Mouse (Mus musculus) liver, embryonic 16.5 days (tissue): Measurements from ENCODE around the gene Ttc1. TPM values are rescaled to one million over a fixed set of nuclear protein-coding genes. Genes with fewer than 3 reads are reported as not detected.

Source experiments
- ATAC-seq: fragments of 200-750 bp; cut with Nextera tagmentation; 2 replicates; pipeline ENCODE4 v1.8.0; 2017; ENCODE audit warnings: low read depth, mild to moderate bottlenecking, moderate number of reproducible peaks, moderate library complexity
- H3K27ac ChIP-seq: fragments of 300-500 bp; sonication (generic); 2 replicates; pipeline ENCODE4 v1.5.1; 2014; ENCODE audit warnings: mild to moderate bottlenecking, low read length
- H3K27me3 ChIP-seq: fragments of 300-500 bp; sonication (generic); 2 replicates; pipeline ENCODE4 v1.6.1; 2014; ENCODE audit warnings: low read depth, low read length, mixed read lengths; ENCODE audit not compliant: control insufficient read depth, insufficient read depth
- H3K36me3 ChIP-seq: fragments of 300-500 bp; sonication (generic); 2 replicates; pipeline ENCODE4 v1.6.1; 2014; ENCODE audit warnings: mild to moderate bottlenecking; ENCODE audit not compliant: control insufficient read depth, insufficient read depth
- H3K4me1 ChIP-seq: fragments of 300-500 bp; sonication (generic); 2 replicates; pipeline ENCODE4 v1.6.1; 2014; ENCODE audit warnings: low read depth, low read length, mixed read lengths; ENCODE audit not compliant: control insufficient read depth
- H3K4me2 ChIP-seq: fragments of 300-500 bp; sonication (generic); 2 replicates; pipeline ENCODE4 v1.6.1; 2014; ENCODE audit warnings: low read depth, low read length, mixed read lengths
- H3K4me3 ChIP-seq: fragments of 300-500 bp; sonication (generic); 2 replicates; pipeline ENCODE4 v1.5.1; 2014; ENCODE audit warnings: low read depth, mild to moderate bottlenecking, low read length
- H3K9ac ChIP-seq: fragments of 300-500 bp; sonication (generic); 2 replicates; pipeline ENCODE4 v1.6.1; 2014; ENCODE audit warnings: low read depth, low read length
- H3K9me3 ChIP-seq: fragments of 300-500 bp; sonication (generic); replicated peaks from 2 replicates; pipeline ENCODE4 v1.6.1; 2016; ENCODE audit warnings: low read length; ENCODE audit not compliant: control insufficient read depth
- WGBS: fragments of 180-500 bp; shearing (Covaris S2); extraction: QIAGEN DNeasy Blood & Tissue Kit; methylation state at CpG from one replicate; pipeline ENCODE4 v1.1.7; 2014; ENCODE audit not compliant: insufficient replicate concordance; 5-methylcytosine and 5-hydroxymethylcytosine counted together
- polyA plus RNA-seq: library from polyadenylated mRNA; unstranded; fragments of >200 nt; fragmentation: Nextera tagmentation; extraction: Ambion mirVana; gene quantifications from 2 replicates; pipeline ENCODE4 v1.2.1, GENCODE M21; 2015

The Ttc1 gene
- polyA plus RNA-seq, 1 experiment from 2014 or later, result 30.2 TPM

- Histone ChIP-seq H3K4me3 (no peak overlapping the region), H3K4me2 (no peak overlapping the region)
- WGBS, result 34% methylated on average over 5 of the region's 5 CpGs
Measured at GRCm38 (mm10) chr11:43773725-43774124, 25.9 kb upstream of the Ttc1 start.

GRCm38 (mm10) chr11:43770110-43770509 lies 22.3 kb upstream of the Ttc1 start:
- no peak for ATAC-seq
- no peaks in the 10 kb centered on the region for H3K9me3 ChIP-seq
- 55% methylated on average over 4 of the region's 4 CpGs for WGBS
- peaks cover 3% of the 10 kb centered on the region for H3K27me3 ChIP-seq
- no peak overlapping the region for H3K4me2 ChIP-seq
- no peak overlapping the region for H3K27ac ChIP-seq
- no peak overlapping the region for H3K9ac ChIP-seq
- no peaks in the 10 kb centered on the region for H3K4me1 ChIP-seq
- H3K36me3 ChIP-seq, result no peaks in the 10 kb centered on the region
- no peak overlapping the region for H3K4me3 ChIP-seq

More at GRCm38 (mm10) chr11:43773725-43774124, 25.9 kb upstream of the Ttc1 start:
- Histone ChIP-seq H3K9ac (no peak overlapping the region), H3K36me3 (no peaks in the 10 kb centered on the region), H3K27me3 (peaks cover 13% of the 10 kb centered on the region), H3K4me1 (no peaks in the 10 kb centered on the region), H3K9me3 (no peaks in the 10 kb centered on the region), H3K27ac (no peak overlapping the region)
- ATAC-seq, result no peak

GRCm38 (mm10) chr11:43767749-43768148 lies 19.9 kb upstream of the Ttc1 start:
- no peaks in the 10 kb centered on the region for H3K9me3 ChIP-seq
- H3K4me3 ChIP-seq, result no peak overlapping the region
- no peak for ATAC-seq
- no peak overlapping the region for H3K9ac ChIP-seq
- no peak overlapping the region for H3K27ac ChIP-seq
- 58% methylated on average over 11 of the region's 11 CpGs for WGBS
- H3K27me3 ChIP-seq, result peaks cover 3% of the 10 kb centered on the region; the same call in 1 of the 2 replicates
- no peaks in the 10 kb centered on the region for H3K36me3 ChIP-seq
- no peak overlapping the region for H3K4me2 ChIP-seq
- no peaks in the 10 kb centered on the region for H3K4me1 ChIP-seq

- no peak overlapping the region for H3K27ac ChIP-seq
- peak overlapping the region; percentile 47 for H3K4me3 ChIP-seq
- no peaks in the 10 kb centered on the region for H3K9me3 ChIP-seq
- H3K27me3 ChIP-seq, result peaks cover 3% of the 10 kb centered on the region; the same call in 1 of the 2 replicates
- peak overlapping the region; percentile 59 for H3K4me2 ChIP-seq
- 5% methylated on average over 37 of the region's 37 CpGs for WGBS
- peak; percentile 53; the same call in 1 of the 2 replicates for ATAC-seq
- H3K9ac ChIP-seq, result no peak overlapping the region
- no peaks in the 10 kb centered on the region for H3K4me1 ChIP-seq
- H3K36me3 ChIP-seq, result no peaks in the 10 kb centered on the region
Measured at GRCm38 (mm10) chr11:43766922-43767648, 19.3 kb upstream of the Ttc1 start.

- Histone ChIP-seq H3K4me1 (no peaks in the 10 kb centered on the region), H3K27ac (no peak overlapping the region), H3K9me3 (no peaks in the 10 kb centered on the region), H3K9ac (no peak overlapping the region), H3K27me3 (no peaks in the 10 kb centered on the region), H3K36me3 (no peaks in the 10 kb centered on the region), H3K4me3 (no peak overlapping the region), H3K4me2 (no peak overlapping the region)
- ATAC-seq, result no peak
- 39% methylated on average over 2 of the region's 2 CpGs for WGBS
Measured at GRCm38 (mm10) chr11:43758436-43758835, 10.6 kb upstream of the Ttc1 start.

- Histone ChIP-seq H3K4me2 (no peak overlapping the region), H3K9ac (no peak overlapping the region), H3K36me3 (no peaks in the 10 kb centered on the region), H3K9me3 (no peaks in the 10 kb centered on the region), H3K4me3 (no peak overlapping the region), H3K27ac (no peak overlapping the region), H3K27me3 (no peaks in the 10 kb centered on the region), H3K4me1 (no peaks in the 10 kb centered on the region)
- 40% methylated on average over 5 of the region's 5 CpGs for WGBS
- ATAC-seq, result no peak
Measured at GRCm38 (mm10) chr11:43755411-43755810, 7.6 kb upstream of the Ttc1 start.

- no peak for ATAC-seq
- H3K27ac ChIP-seq, result no peak overlapping the region
- WGBS, result 33% methylated on average over 1 of the region's 1 CpGs
- H3K4me2 ChIP-seq, result no peak overlapping the region
- no peaks in the 10 kb centered on the region for H3K36me3 ChIP-seq
- H3K9ac ChIP-seq, result no peak overlapping the region
- H3K27me3 ChIP-seq, result no peaks in the 10 kb centered on the region
- no peaks in the 10 kb centered on the region for H3K9me3 ChIP-seq
- no peaks in the 10 kb centered on the region for H3K4me1 ChIP-seq
- no peak overlapping the region for H3K4me3 ChIP-seq
Measured at GRCm38 (mm10) chr11:43754568-43754967, 6.8 kb upstream of the Ttc1 start.

GRCm38 (mm10) chr11:43751542-43751941 lies 3.7 kb upstream of the Ttc1 start:
- H3K27me3 ChIP-seq, result no peaks in the 10 kb centered on the region
- WGBS, result 61% methylated on average over 2 of the region's 2 CpGs

GRCm38 (mm10) chr11:43728737-43729301 lies 19.0 kb downstream of the Ttc1 start:
- H3K4me3 ChIP-seq, result no peak overlapping the region
- H3K4me1 ChIP-seq, result no peaks in the 10 kb centered on the region
- 32% methylated on average over 7 of the region's 7 CpGs for WGBS
- no peak overlapping the region for H3K4me2 ChIP-seq
- no peaks in the 10 kb centered on the region for H3K9me3 ChIP-seq
- no peak for ATAC-seq
- peaks cover 14% of the 10 kb centered on the region for H3K36me3 ChIP-seq
- H3K27ac ChIP-seq, result no peak overlapping the region
- H3K27me3 ChIP-seq, result no peaks in the 10 kb centered on the region
- no peak overlapping the region for H3K9ac ChIP-seq

More at GRCm38 (mm10) chr11:43751542-43751941, 3.7 kb upstream of the Ttc1 start:
- no peaks in the 10 kb centered on the region for H3K9me3 ChIP-seq
- H3K4me2 ChIP-seq, result no peak overlapping the region
- no peak overlapping the region for H3K4me3 ChIP-seq
- H3K36me3 ChIP-seq, result no peaks in the 10 kb centered on the region
- H3K9ac ChIP-seq, result no peak overlapping the region
- peaks cover 4% of the 10 kb centered on the region for H3K4me1 ChIP-seq
- no peak overlapping the region for H3K27ac ChIP-seq
- no peak for ATAC-seq
